Mouse (Mus musculus) spleen, postnatal 14 days (tissue): ENCODE measurements around the gene Ahr.

Experiments
- DNase-seq, 2 experiments: peaks; one replicate each; pipeline ENCODE4 v3.0.0; 2021 to 2022; ENCODE audit warnings: low spot score in 2 of 2

Ahr gene

GRCm38 (mm10) chr12:35503586-35503985 is 31.3 kb downstream of the Ahr start:
- no peak for DNase-seq

- no peak for DNase-seq
Measured at GRCm38 (mm10) chr12:35501476-35501875, 33.4 kb downstream of the Ahr start.

- no peak for DNase-seq
Measured at GRCm38 (mm10) chr12:35495195-35495594, 39.6 kb downstream of the Ahr start.

GRCm38 (mm10) chr12:35480764-35481163 is 54.1 kb downstream of the Ahr start:
- DNase-seq: no peak

GRCm38 (mm10) chr12:35478906-35479305 is 55.9 kb downstream of the Ahr start:
- no peak for DNase-seq

- no peak for DNase-seq
Measured at GRCm38 (mm10) chr12:35463457-35463856, 71.4 kb downstream of the Ahr start.

- no peak for DNase-seq
Measured at GRCm38 (mm10) chr12:35462667-35463066, 72.2 kb downstream of the Ahr start.

- no peak for DNase-seq
Measured at GRCm38 (mm10) chr12:35459662-35460061, 75.2 kb downstream of the Ahr start.
